Mouse (Mus musculus) erythroblast, adult 5-6 weeks (primary cell): Measurements from ENCODE around the gene Sv2a. TPM values are rescaled to one million over a fixed set of nuclear protein-coding genes. Genes with fewer than 3 reads are reported as not detected.
"Not testable (repeated sequence)": the region's sequence is repeated elsewhere in the genome, so short reads cannot be mapped to it uniquely, and the experiment has no call there.

Source experiments
- ATAC-seq: replicated peaks from 2 replicates; pipeline ENCODE4 v1.8.0; 2016; ENCODE audit warnings: moderate number of reproducible peaks, mild to moderate bottlenecking, moderate TSS enrichment, inconsistent platforms; ENCODE audit not compliant: poor library complexity, low FRiP score, severe bottlenecking
- total RNA-seq, 2 experiments: library from RNA; stranded (forward) in 1 of 2; stranded (reverse) in 1 of 2; fragments of 150-400 nt in 1 of 2; fragments of 200-764, 138-1000 nt in 1 of 2; gene quantifications; 2 replicates each; pipeline versions ENCODE4 v1.2.3 to v1.2.4; 2015 to 2017; ENCODE audit warnings: low replicate concordance in 2 of 2

Gene Sv2a
- total RNA-seq, 2 experiments from 2014 or later = not detected

DNA sequence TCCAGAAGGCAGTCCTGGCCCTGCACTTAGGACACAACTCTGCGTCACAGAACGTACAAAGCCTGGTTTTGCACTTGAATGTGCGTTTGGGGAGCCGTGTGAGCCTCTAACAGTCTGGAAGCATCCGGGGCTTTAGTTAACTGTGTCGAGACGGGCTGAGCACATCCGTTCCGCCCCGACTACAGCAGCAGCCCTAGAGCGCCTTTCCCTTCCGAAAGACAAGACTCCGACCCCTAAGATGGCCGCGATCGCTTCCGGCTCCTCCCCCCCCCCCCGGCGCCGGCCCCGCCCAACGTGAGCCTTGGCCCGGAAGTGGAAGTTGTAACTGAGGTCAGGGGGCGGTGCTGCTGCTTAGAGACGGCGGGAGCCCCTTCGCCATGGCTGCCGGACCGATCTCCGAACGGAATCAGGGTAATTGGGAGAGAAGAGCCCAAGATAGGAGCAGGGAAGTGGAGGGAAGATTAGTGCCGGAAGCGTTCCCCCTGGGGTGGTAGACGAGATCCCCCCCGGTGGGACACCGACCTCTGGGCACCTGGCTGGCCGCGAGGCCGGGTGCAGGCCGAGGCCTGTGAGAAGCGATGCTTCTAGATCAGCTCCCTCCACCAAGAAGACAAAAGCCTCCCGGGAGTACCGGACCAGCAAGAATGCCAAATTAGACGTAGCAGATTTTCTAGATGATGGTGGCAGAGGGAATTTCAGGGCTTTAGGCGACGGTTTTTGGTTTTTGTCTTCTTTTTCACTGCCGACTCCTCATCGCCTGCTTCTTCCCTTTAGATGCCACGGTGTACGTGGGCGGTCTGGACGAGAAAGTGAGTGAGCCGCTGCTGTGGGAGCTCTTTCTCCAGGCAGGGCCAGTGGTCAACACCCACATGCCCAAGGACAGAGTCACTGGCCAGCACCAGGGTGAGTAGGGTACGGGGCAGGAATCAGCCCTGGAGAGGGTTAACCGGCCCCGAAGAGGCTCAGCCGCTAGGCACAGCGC lies 8.5 kb upstream of the Sv2a start, which contains the start of gene Sf3b4:
Gene Sf3b4, plus strand, starts transcription at position 136 of the 982 bp plus-strand sequence.
- peak; percentile 95 for ATAC-seq

DNA sequence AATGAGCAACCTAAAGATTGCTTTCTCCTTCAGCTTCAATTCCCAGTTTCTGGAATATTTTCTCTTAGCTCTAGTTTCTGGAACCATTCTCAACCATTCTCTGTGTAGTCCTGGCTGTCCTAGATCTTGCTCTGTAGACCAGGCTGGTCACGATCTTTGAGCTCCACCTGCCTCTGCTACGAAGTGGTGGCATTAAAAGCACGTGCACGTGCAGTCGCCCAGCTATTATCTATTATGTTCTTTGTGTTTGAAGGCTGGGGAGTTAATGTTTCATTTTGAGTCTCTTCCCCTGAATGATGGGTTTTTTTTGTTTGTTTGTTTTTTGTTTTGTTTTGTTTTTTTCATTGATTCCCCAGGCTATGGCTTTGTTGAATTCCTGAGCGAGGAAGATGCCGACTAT lies 7.8 kb upstream of the Sv2a start:
- ATAC-seq = no peak

DNA sequence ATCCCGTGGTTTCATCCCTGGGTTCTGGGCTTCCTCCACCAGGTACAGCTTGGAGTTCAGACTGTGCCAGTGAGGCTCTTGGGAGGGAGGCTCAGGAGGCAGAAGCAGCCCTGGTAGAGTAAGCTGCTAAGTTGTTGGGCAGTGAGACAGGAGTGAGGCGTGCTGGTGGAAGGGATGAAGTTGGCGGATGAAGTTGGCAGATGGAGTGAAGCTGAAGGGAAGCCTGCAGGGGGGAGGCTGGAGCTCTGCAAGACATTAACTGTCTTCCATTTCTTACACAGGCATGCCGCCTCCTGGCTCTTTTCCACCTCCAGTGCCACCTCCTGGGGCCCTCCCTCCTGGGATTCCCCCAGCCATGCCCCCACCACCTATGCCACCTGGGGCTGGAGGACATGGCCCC lies 6.9 kb upstream of the Sv2a start:
- not testable (repeated sequence) for ATAC-seq

DNA sequence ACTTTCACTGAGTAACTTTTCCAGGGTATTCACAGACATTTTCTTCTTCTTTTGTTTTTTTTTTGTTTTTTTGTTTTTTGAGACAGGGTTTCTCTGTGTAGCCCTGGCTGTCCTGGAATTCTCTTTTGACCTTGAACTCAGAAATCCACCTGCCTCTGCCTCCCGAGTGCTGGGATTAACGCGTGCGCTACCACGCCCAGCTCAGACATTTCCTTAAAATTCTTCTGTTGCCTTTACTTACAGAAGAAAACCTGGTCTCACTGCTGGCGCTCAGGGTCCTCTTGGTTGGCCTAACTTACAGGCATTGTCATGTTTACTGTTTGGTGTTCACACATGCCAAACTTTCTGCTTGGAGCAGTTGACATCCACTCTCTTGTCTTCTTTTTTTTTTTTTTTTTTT lies 5.7 kb upstream of the Sv2a start:
- ATAC-seq = no peak

DNA sequence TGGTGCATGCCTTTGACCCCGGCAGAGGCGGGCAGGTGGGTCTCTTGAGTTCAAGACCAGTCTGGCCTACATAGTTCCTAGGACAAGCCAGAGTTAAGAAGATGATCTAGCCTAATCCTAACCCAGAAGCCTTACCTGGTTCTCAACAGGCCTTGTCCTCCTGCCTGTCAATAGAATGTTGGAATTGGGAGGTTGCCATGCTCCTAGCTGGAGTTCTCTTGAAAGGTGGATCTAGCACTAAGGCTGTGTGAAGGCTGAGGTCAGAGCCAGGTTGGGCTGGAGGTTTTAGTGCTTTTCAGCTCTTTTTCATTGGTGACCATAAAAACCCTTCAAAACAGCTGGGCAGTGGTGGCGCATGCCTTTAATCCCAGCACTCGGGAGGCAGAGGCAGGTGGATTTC lies 2.5 kb upstream of the Sv2a start:
- ATAC-seq = no peak

DNA sequence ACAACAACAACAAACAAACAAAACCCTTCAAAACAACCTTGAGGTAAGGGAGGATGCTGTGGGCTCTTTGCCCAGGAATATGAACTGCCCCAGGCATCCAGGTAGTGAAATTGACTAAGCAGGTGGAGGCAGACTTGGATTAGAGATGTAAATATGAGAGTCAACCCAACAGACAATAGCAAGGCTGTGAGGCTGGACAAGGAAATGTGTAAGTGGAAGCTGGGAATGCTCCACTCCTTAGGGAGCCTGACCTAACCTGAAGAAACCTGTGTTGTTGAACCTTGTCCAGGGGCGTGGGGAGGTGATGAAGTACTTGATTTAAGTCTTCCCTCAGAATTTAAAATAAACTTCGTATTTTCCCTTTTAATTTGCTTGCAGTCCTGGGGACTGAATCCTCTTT lies 2.0 kb upstream of the Sv2a start:
- no peak for ATAC-seq

DNA sequence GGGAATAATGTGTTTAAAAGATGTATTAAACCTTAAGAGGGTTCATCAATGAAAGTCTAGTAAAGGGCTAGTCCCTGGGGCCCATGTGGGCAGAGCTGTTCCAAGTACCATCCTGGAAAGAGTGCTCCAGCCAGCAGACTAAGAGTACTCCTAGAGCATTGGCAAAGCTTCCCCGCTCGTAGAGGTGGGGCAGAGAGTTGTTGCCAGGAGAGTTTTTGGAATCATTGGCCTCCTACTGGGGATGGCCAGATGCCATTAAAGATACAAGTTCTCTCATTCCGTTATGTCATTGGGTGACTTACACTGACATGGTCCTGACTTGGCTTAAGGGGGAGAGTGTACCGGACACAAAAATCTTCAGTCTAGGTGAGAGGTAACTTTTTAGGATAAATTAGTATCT lies 1.4 kb upstream of the Sv2a start:
- no peak for ATAC-seq

DNA sequence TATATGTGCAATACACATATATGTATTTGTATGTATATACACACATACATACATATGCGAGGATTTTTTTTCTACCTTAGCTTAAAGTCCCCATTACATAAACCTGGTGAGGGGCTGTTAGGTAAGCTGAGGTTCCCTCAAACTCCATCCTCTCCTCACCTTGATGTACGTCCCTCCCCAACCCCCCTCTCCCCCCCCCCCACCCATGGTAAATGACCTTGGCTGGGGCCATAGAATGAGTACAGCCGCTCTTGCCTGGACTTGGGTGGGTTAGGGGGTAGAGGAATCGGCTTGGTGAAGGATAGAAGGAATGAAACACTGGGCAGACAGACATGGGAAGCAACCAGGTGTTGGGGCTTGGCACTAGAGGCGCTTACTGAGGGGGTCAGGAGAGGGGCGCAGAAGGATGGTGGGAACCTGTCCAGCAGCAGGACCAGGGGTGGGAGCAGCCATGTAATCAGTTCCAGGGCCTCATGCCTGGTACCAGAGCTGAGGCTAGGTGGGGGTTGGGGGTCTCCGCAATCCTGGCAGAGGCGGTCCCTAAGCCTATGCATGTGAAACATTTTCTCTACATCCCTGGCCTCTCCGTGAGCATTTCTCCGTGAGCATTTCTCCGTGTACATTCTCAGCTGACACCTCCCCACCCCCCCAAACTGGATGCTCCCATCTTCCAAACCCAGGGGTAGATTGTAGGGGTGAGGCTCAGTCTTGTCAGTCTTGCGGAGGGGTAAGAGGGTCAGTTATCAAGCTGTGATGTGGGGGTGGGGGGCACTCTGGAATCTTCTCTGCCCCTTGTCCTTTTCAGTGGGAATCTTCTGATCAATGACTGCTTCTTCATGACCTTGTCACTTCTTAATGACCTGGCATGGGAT lies 795 bp downstream of the Sv2a start:
- ATAC-seq = no peak

DNA sequence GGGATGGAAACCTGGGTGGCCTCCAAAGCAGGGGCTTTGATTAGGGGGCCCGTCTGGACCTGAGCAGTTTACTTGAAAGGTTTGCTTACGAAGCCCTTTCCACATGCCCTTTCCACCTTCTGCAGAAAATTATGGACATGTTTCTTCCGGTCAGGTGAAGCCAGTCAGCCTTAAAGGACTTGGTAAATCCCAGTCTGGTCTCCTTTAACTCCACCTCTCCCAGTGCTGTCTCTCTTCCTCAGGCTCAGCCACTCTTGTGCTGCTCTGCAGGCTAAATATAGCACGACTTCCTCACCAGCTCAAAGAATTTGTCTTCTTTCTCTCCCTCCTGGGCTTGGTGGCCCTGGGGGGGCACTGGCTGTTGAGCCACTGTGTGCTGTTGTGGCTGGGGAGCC lies 1.4 kb downstream of the Sv2a start:
- ATAC-seq = no peak

DNA sequence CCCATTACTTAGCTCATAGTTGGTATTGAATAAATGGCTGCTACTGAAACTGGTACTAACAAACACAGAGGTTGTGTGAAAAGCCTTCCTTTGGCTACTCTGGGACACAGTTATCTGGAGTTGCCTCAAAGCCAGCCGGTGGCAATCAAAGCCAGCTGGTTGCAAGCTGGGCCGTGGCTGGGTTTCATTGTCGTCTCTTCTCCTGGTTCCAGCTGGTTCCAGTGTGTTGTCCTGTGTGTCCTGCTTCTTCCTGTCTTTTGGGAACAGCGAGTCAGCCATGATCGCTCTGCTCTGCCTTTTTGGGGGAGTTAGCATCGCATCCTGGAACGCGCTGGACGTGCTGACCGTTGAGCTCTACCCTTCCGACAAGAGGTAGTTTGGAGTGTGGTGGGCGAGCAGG lies 12.0 kb downstream of the Sv2a start:
- ATAC-seq = no peak

DNA sequence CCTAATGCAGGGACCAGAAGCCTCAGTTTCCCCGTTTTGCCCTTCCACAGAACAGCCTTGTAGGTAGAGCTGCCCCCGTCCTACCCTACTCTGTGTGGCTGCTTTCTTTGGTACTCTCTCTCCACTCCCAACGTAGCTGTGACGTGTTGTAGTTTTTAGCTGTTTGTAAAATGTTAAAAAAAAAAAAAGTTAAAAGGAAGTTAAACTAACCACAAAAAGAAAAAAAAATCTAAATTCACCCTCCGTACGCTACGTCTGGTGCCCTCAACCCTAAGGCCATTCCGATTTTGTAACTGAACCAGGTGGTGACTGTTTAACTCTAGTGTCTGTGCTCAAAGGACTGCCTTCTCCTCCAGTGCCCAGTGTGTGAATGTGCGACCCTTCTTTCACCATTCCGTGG lies 14.0 kb downstream of the Sv2a start:
- ATAC-seq = no peak

DNA sequence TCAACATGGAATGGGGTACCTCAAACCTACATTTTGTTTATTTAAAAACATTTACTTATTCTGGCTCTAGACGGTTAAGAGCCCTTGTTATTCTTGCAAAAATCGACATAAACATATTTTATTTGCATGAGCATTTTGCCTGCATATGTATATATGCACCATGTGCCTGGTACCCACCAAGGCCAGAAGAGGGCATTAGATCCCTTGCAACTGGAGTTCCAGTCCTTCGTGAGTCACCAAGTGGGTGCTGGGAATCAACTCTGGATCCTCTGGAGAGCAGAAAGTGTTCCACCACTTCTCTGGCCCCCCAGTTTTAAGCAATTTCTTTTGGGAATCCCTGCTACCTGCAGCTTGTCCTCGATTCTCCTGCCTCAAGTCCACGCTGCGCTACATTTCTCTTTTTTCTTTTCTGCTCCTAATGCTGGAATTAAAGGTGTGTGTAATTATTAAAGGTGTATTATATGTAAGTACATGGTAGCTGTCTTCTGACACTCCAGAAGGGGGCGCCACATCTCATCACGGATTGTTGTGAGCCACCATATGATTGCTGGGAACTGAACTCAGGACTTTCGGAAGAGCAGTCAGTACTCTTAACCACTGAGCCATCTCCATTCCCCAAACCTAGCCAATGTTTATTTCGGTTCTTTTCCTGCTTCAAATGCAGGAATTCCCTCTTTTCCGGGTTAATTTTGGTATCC lies 14.8 kb downstream of the Sv2a start:
- ATAC-seq = no peak

DNA sequence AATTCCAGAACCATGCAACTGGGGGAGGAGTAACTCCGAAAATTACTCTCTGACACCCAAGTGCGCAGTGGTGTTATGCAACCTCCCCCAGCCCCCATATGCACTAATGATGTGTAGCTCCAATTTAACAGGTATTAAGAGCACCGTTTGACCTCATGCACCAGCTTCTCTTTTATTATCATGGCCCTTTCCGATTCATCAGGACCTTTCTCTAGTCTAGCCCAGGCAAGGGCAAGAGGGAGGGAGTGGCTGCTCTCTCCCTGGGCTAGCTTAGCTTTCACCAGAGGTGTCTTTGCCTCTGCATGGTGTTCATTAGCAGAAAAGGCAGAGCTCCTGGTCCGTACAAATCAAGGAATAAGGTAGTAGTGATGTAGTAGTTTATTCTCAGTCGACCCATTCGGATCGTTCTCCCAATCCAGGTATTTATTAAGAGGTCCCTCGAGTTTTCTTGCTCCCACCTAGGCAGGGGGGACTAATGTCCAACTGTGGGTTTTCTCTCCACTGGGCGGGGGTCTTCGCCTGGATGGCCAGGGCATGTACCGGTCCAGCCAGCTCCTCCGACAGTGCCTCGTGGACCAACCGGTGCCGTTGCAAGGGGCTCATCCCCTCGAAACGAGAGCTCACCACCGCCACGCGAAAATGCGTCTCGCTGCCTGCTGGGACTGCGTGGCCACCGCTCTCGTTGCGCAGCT lies 15.6 kb downstream of the Sv2a start:
- no peak for ATAC-seq

DNA sequence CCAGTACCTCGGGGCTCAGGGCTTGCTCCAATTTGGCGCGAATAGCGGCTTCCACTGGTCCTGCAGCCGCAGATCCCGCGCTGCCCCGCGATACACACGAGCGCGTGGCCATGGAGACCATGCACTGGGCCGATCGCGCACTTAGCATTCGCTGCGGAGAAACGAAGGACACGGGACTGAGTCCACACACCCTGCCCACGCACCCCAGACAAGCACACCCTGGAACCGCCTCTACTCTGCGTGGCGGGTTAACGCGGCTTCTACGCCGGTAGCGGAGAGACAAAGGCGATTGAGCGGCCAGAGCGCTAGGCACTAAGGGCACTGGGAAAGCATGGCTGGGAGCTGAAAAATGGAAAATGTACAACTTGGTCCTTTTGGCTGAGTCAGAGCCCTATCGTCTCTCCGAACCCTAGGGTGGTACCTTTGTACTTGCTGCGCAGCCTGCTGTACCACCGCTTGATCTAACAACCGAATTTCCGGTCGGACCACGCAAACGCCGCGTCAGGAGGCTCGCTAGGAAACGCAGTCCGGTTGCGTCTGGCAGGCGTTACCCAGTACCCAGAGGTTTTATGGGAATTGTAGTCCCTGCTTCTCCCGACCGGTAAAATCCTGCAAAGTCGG lies 16.3 kb downstream of the Sv2a start:
- peak; percentile 88 for ATAC-seq

DNA sequence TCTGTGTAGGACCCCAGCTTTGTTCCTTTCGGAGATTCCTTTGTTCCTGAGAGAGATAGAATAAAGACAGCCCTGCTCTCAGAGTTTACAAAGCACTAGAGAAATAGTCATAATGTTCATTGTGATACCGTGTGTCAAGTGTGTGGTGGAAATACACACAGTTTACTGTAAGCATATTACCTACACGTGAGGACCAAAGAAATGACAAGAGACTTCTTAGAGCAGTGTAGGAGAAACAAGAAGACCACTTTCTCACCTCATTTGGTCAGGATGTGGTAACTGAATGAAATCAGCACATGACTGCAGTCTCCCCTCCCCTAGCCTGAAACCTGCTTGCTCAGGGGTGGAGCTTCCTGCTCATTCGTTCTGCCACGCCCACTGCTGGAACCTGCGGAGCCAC lies 17.2 kb downstream of the Sv2a start:
- 0 out of 2 replicates have a peak, but pooled peaks have one; percentile 10 for ATAC-seq

DNA sequence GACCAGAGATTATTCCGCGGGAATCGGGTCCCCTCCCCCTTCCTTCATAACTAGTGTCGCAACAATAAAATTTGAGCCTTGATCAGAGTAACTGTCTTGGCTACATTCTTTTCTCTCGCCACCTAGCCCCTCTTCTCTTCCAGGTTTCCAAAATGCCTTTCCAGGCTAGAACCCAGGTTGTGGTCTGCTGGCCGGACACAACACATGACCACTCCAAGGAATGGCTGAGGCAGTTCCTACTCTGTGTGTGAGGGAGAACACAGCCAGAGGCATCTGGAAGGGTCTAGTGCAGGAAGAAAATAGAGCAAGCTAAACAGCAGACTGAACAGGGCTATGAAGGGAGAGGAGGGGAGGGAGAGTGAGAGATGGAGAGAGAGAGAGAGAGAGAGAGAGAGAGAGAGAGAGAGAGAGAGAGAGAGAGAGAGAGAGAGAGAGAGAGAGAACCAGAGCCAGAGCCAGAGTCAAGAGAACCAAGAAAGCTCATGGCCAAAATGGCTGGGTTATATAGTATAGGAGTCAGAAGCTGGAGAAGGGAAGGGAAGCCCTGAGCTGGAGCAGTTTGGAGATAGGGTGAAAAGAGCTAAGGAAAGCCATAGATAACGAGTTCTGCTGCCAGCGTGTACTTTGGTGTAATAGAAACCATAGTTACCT lies 17.8 kb downstream of the Sv2a start:
- ATAC-seq = not testable (repeated sequence)

DNA sequence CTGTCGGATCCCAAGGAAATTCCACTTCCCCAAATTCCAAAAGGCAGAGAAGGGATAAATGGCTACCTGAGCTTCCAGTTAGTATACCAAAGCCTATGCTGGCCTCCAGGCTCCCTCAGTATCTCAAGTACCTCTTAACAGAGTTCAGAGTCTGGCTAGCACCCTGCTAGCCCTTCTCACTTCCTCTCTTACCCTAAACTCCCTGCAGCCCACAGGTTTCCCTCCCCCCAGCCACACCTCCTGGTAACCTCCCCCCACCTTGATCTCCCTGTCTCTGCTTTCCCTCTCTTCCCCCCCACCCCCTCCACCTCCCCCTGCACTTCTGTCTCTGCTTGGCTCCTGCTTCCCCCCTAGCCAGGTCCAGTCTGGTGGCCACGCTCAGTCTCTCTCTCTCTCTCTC lies 18.8 kb downstream of the Sv2a start:
- ATAC-seq = no peak

DNA sequence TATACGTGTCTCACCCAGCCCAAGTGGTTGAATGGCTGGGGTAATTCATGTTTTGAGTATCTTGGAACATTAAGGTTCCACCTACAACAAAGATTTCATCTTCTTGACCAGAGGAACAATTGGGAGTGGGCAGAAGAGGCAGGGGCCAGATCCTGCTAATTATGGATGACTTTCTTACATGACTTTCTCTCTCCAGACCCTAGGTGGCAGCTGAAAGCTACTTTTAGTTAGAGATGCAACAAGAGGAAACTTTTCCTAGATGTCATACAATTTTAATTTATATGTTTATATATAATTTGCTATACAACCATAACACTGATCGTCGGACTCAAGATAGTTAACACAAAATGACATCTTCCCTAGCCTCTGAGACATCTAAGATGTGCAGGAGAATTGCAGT lies 26.9 kb downstream of the Sv2a start:
- ATAC-seq = no peak

DNA sequence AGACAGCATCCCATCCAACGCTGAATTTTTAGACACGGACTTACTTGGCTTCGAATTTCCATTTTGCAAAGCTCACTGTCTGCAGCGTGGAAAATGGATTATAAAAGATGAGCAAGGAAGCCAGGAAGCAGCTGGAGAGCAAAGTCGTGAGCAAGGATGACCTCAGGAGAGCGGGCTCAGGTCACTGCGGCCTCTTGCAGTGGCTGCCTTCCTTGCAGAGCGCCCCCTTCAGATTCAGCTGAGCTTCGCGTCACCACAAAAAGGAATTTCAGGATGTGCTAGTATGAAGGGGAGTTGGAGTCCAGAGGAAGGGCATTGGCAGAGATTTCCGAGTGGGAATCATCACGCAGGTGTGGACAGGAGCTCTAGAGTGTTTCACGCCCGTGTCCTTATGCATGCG lies 28.3 kb downstream of the Sv2a start:
- no peak for ATAC-seq
